Comparison of ENCODE assay signal across 9 mouse cellular contexts in genomic region chr13:112799721-112800241, GRCm38 (mm10). TPM values are rescaled to one million over a fixed set of nuclear protein-coding genes. Genes with fewer than 3 reads are reported as not detected.
DNase-seq lines count a peak whose midpoint lies in the region; ATAC-seq and TF ChIP-seq lines count a peak whose summit lies in the region.
"Had no signal": no experiment of that assay in that cellular context is flagged by ENCODE, and none has a peak within 500 bp of the region (broad histone marks: within the 10 kb centered on the region; RNA-seq: fewer than 3 reads in every experiment).

No protein-coding gene starts in this region.

- DNase-seq in cerebellum, postnatal 10 days, result peak; percentile 16 to 19
- DNase-seq in cerebellum, postnatal 36 days, result no peak
- DNase-seq in lung, postnatal 36 days, result peak; percentile 20
- no peak for DNase-seq in lung, adult 18-20 months
- no peak for DNase-seq in hindbrain, postnatal 0 days (ENCODE audit: low spot score)
- no peak for DNase-seq in lung, adult 2 months
- DNase-seq in gastrocnemius, postnatal 36 days, result no peak

- peaks cover 11% of the 10 kb centered on the region for H3K4me1 ChIP-seq in hindbrain, postnatal 0 days (ENCODE audit: insufficient read depth, low read length)
- peaks cover 12% of the 10 kb centered on the region for H3K4me1 ChIP-seq in stomach, embryonic 16.5 days (ENCODE audit: control insufficient read depth, insufficient read depth, low read length)
- H3K4me1 ChIP-seq in lung, adult 2 months (ENCODE audit: control insufficient read depth, insufficient read depth, low read length), result peaks cover 2% of the 10 kb centered on the region; the same call in 1 of the 2 replicates

- TF ChIP-seq POLR2A in lung, adult 2 months (IDR thresholded peaks at IDR 0.05; ENCODE audit: borderline replicate concordance, extremely low read depth, low read depth, low read length), result no peak

- no peak overlapping the region for H3K4me3 ChIP-seq in hindbrain, postnatal 0 days (ENCODE audit: low read length)
- H3K4me3 ChIP-seq in stomach, embryonic 16.5 days (replicated peaks; ENCODE audit: low read length), result no peak overlapping the region
- H3K4me3 ChIP-seq in lung, adult 2 months (replicated peaks; ENCODE audit: extremely low read depth, low read depth, low read length), result no peak overlapping the region

- no peaks in the 10 kb centered on the region for H3K9me3 ChIP-seq in hindbrain, postnatal 0 days (ENCODE audit: low read length)
- H3K9me3 ChIP-seq in stomach, embryonic 16.5 days (replicated peaks; ENCODE audit: control insufficient read depth, low read length), result no peaks in the 10 kb centered on the region
- H3K9me3 ChIP-seq: forebrain, embryonic 13.5 days had no signal

- no peaks in the 10 kb centered on the region for H3K36me3 ChIP-seq in hindbrain, postnatal 0 days (ENCODE audit: insufficient read depth, low read length)
- no peaks in the 10 kb centered on the region for H3K36me3 ChIP-seq in stomach, embryonic 16.5 days (ENCODE audit: control insufficient read depth, insufficient read depth, low read length)

- no peak overlapping the region for H3K9ac ChIP-seq in hindbrain, postnatal 0 days (replicated peaks; ENCODE audit: low read length)
- no peak overlapping the region for H3K9ac ChIP-seq in stomach, embryonic 16.5 days (ENCODE audit: low read length)
- H3K9ac ChIP-seq: forebrain, embryonic 13.5 days had no signal

- TF ChIP-seq CTCF in hindbrain, postnatal 0 days (IDR thresholded peaks at IDR 0.05; ENCODE audit: low read depth), result no peak
- TF ChIP-seq CTCF in lung, adult 2 months (IDR thresholded peaks at IDR 0.05; ENCODE audit: insufficient read depth, low read length), result no peak

- H3K27me3 ChIP-seq in hindbrain, postnatal 0 days (ENCODE audit: insufficient read depth, low read length), result no peaks in the 10 kb centered on the region
- H3K27me3 ChIP-seq in stomach, embryonic 16.5 days (ENCODE audit: control insufficient read depth, insufficient read depth, low read length), result no peaks in the 10 kb centered on the region
- H3K27me3 ChIP-seq: forebrain, embryonic 13.5 days had no signal

- H3K4me2 ChIP-seq in hindbrain, postnatal 0 days (ENCODE audit: low read depth, low read length), result peak overlapping the region; percentile 84; the same call in 1 of the 2 replicates
- H3K4me2 ChIP-seq in stomach, embryonic 16.5 days (ENCODE audit: low read depth, low read length), result no peak overlapping the region

- 75% methylated on average over 8 of the region's 8 CpGs for WGBS in hindbrain, postnatal 0 days
- WGBS in stomach, embryonic 16.5 days, result 76% methylated on average over 8 of the region's 8 CpGs
- WGBS in lung, adult 2 months, result 75% methylated on average over 8 of the region's 8 CpGs

- peak overlapping the region; percentile 96 for H3K27ac ChIP-seq in hindbrain, postnatal 0 days
- peak overlapping the region; percentile 82 for H3K27ac ChIP-seq in stomach, embryonic 16.5 days (ENCODE audit: low read length)

- ATAC-seq in hindbrain, postnatal 0 days, result no peak
- no peak for ATAC-seq in stomach, embryonic 16.5 days (ENCODE audit: insufficient read depth, low FRiP score)

- intact Hi-C loops in gastrocnemius, postnatal 36 days (cut with DNase I), result loop anchor here (5.0 kb wide), 3 partner anchors 32 to 52 kb away; no protein-coding TSS in a partner anchor

RNA-seq across cellular contexts. Expression of gene Plpp1, which starts 0.8 kb away (rescaled TPM):
- 54.0 and 64.4 TPM in 2 replicates for total RNA-seq in hindbrain, postnatal 0 days (2014; rRNA removed)
- polyA plus RNA-seq in hindbrain, postnatal 0 days (2015; fragmentation: Nextera tagmentation; extraction: Ambion mirVana), result 88.1 and 89.7 TPM in 2 replicates
- 117 and 120 TPM in 2 replicates for polyA plus RNA-seq in stomach, embryonic 16.5 days (2015; fragmentation: Nextera tagmentation; extraction: Ambion mirVana)
- polyA plus RNA-seq in lung, adult 2 months (2012; rRNA removed), result 171 and 191 TPM in 2 replicates
- total RNA-seq in gastrocnemius, postnatal 36 days (2021), result 10 to 100 TPM; 34.2 to 42.7 TPM

Comparison
In these comparisons a context has a peak if more than half of its experiments do, and no peak if none do; other contexts are left out.
1. DNase-seq: peak in cerebellum, postnatal 10 days (2 of 2) and lung, postnatal 36 days (single experiment); none in cerebellum, postnatal 36 days (0 of 2), lung, adult 18-20 months (0 of 2), hindbrain, postnatal 0 days (single experiment), lung, adult 2 months (single experiment) and gastrocnemius, postnatal 36 days (0 of 2).